Mouse (Mus musculus) CH12.LX (cell line): ENCODE measurements around the gene St5. TPM values are rescaled to one million over a fixed set of nuclear protein-coding genes. Genes with fewer than 3 reads are reported as not detected.

Source experiments
- DNase-seq: peaks from one replicate; pipeline ENCODE4 v3.0.0-alpha.2; 2013; ENCODE audit errors: extremely low read depth
- H3K27ac ChIP-seq: 2 replicates; pipeline ENCODE4 v1.5.1; 2012; ENCODE audit warnings: low read depth, mild to moderate bottlenecking, control low read depth, moderate library complexity; ENCODE audit not compliant: insufficient read depth
- H3K27me3 ChIP-seq: replicated peaks from 2 replicates; pipeline ENCODE3; 2012; ENCODE audit warnings: inconsistent platforms
- H3K36me3 ChIP-seq, 2 experiments: replicated peaks in 1 of 2; 2 replicates each; pipeline versions ENCODE3 to v1.6.1; 2012; ENCODE audit warnings: inconsistent platforms in 1 of 2, low read length in 1 of 2, mild to moderate bottlenecking in 1 of 2, mixed read lengths in 1 of 2, moderate library complexity in 1 of 2; ENCODE audit not compliant: control insufficient read depth in 1 of 2, insufficient read depth in 1 of 2
- H3K4me1 ChIP-seq, 2 experiments: 2 replicates each; pipeline ENCODE4 v1.6.1; 2012; ENCODE audit warnings: inconsistent platforms in 1 of 2, moderate library complexity in 1 of 2; ENCODE audit not compliant: insufficient read depth in 2 of 2, control insufficient read depth in 1 of 2
- H3K4me2 ChIP-seq: 2 replicates; pipeline ENCODE4 v1.6.1; 2012; ENCODE audit warnings: low read depth, mild to moderate bottlenecking, control low read depth; ENCODE audit not compliant: poor library complexity, insufficient read depth, severe bottlenecking
- H3K4me3 ChIP-seq, 3 experiments: fragments of 150-350 bp in 1 of 3; sonication (generic) in 1 of 3; replicated peaks in 1 of 3; 2 replicates each; pipeline versions ENCODE3 to v1.5.1; 2011 to 2012; ENCODE audit warnings: low read depth in 2 of 3, low read length in 2 of 3, mild to moderate bottlenecking in 2 of 3, moderate library complexity in 2 of 3, control low read depth in 1 of 3, improper control_type of control experiment in 1 of 3, inconsistent platforms in 1 of 3, mixed read lengths in 1 of 3; ENCODE audit not compliant: poor library complexity in 1 of 3
- H3K79me2 ChIP-seq: replicated peaks from 2 replicates; pipeline ENCODE4 v1.6.1; 2012; ENCODE audit warnings: mild to moderate bottlenecking, moderate library complexity; ENCODE audit not compliant: control insufficient read depth, poor library complexity, insufficient read depth, severe bottlenecking; ENCODE audit errors: extremely low read depth
- H3K9ac ChIP-seq: 2 replicates; pipeline ENCODE4 v1.6.1; 2012; ENCODE audit warnings: low read depth, mild to moderate bottlenecking, control low read depth, moderate library complexity; ENCODE audit not compliant: insufficient read depth
- H3K9me3 ChIP-seq: replicated peaks from 2 replicates; pipeline ENCODE3; 2012; ENCODE audit warnings: low read length, inconsistent platforms, mixed read lengths
- CHD1 ChIP-seq: IDR thresholded peaks from 2 replicates; pipeline ENCODE4 v1.6.1; 2012; ENCODE audit warnings: low read depth, low read length, improper control_type of control experiment, inconsistent platforms
- CHD2 ChIP-seq: IDR thresholded peaks from 2 replicates; pipeline ENCODE4 v1.6.1; 2011; ENCODE audit warnings: low read length, improper control_type of control experiment
- CTCF ChIP-seq, 2 experiments: IDR thresholded peaks in 1 of 2; conservative IDR thresholded peaks in 1 of 2; 2 replicates each; pipeline ENCODE4 v1.5.1; 2011 to 2012; ENCODE audit warnings: low read depth in 2 of 2, low read length in 2 of 2, improper control_type of control experiment in 1 of 2, inconsistent platforms in 1 of 2, mild to moderate bottlenecking in 1 of 2, moderate library complexity in 1 of 2
- ELF1 ChIP-seq: IDR thresholded peaks from 2 replicates; pipeline ENCODE4 v1.6.1; 2014; ENCODE audit warnings: low read depth, mild to moderate bottlenecking, inconsistent platforms, low read length, improper control_type of control experiment
- EP300 ChIP-seq: IDR thresholded peaks from 2 replicates; pipeline ENCODE4 v1.6.1; 2011; ENCODE audit warnings: low read length, improper control_type of control experiment
- ETS1 ChIP-seq: conservative IDR thresholded peaks from 2 replicates; pipeline ENCODE4 v1.6.1; 2012; ENCODE audit warnings: low read depth, mild to moderate bottlenecking, inconsistent platforms, low read length, improper control_type of control experiment, moderate library complexity
- GABPA ChIP-seq: IDR thresholded peaks from 2 replicates; pipeline ENCODE4 v1.6.1; 2012; ENCODE audit warnings: low read depth, low read length, improper control_type of control experiment, inconsistent platforms; ENCODE audit not compliant: insufficient replicate concordance
- HCFC1 ChIP-seq: IDR thresholded peaks from 2 replicates; pipeline ENCODE4 v1.6.1; 2012; ENCODE audit warnings: low read depth, mild to moderate bottlenecking, inconsistent platforms, low read length, improper control_type of control experiment
- IRF4 ChIP-seq: IDR thresholded peaks from 2 replicates; pipeline ENCODE4 v1.6.1; 2014; ENCODE audit warnings: low read depth, mild to moderate bottlenecking, inconsistent platforms, low read length, improper control_type of control experiment
- JUN ChIP-seq: IDR thresholded peaks from 2 replicates; pipeline ENCODE4 v1.6.1; 2011; ENCODE audit warnings: low read depth, mild to moderate bottlenecking, low read length, improper control_type of control experiment, moderate library complexity; ENCODE audit not compliant: insufficient read depth
- JUND ChIP-seq: conservative IDR thresholded peaks from 2 replicates; pipeline ENCODE4 v1.6.1; 2011; ENCODE audit warnings: low read depth, low read length, improper control_type of control experiment
- KAT2A ChIP-seq: IDR thresholded peaks from 2 replicates; pipeline ENCODE4 v1.6.1; 2012; ENCODE audit warnings: low read length, improper control_type of control experiment, inconsistent platforms; ENCODE audit not compliant: insufficient replicate concordance
- MAFK ChIP-seq: IDR thresholded peaks from 2 replicates; pipeline ENCODE4 v1.6.1; 2011; ENCODE audit warnings: low read length, improper control_type of control experiment; ENCODE audit not compliant: insufficient replicate concordance
- MAX ChIP-seq: IDR thresholded peaks from 2 replicates; pipeline ENCODE4 v1.6.1; 2011; ENCODE audit warnings: low read length, improper control_type of control experiment
- MAZ ChIP-seq: IDR thresholded peaks from 2 replicates; pipeline ENCODE4 v1.6.1; 2012; ENCODE audit warnings: low read depth, mild to moderate bottlenecking, inconsistent platforms, low read length, improper control_type of control experiment, moderate library complexity
- MEF2A ChIP-seq: IDR thresholded peaks from 2 replicates; pipeline ENCODE4 v1.6.1; 2014; ENCODE audit warnings: low read depth, mild to moderate bottlenecking, inconsistent platforms, low read length, improper control_type of control experiment, borderline replicate concordance
- MXI1 ChIP-seq: IDR thresholded peaks from 2 replicates; pipeline ENCODE4 v1.6.1; 2011; ENCODE audit warnings: mild to moderate bottlenecking, low read depth, low read length, improper control_type of control experiment
- MYC ChIP-seq: IDR thresholded peaks from 2 replicates; pipeline ENCODE4 v1.6.1; 2011; ENCODE audit warnings: low read depth, mild to moderate bottlenecking, improper control_type of control experiment, low read length
- NELFE ChIP-seq: IDR thresholded peaks from 2 replicates; pipeline ENCODE4 v1.6.1; 2011; ENCODE audit warnings: low read depth, low read length, improper control_type of control experiment
- POLR2A ChIP-seq: IDR thresholded peaks from 2 replicates; pipeline ENCODE4 v1.6.1; 2011; ENCODE audit warnings: low read depth, mild to moderate bottlenecking, improper control_type of control experiment, low read length
- POLR2AphosphoS2 ChIP-seq: IDR thresholded peaks from 2 replicates; pipeline ENCODE4 v1.6.1; 2011; ENCODE audit warnings: low read depth, low read length, improper control_type of control experiment
- RAD21 ChIP-seq: IDR thresholded peaks from 2 replicates; pipeline ENCODE4 v1.6.1; 2011; ENCODE audit warnings: low read depth, mild to moderate bottlenecking, low read length, improper control_type of control experiment, moderate library complexity
- RCOR1 ChIP-seq: conservative IDR thresholded peaks from 2 replicates; pipeline ENCODE4 v1.6.1; 2012; ENCODE audit warnings: low read depth, mild to moderate bottlenecking, inconsistent platforms, low read length, improper control_type of control experiment
- SIN3A ChIP-seq: IDR thresholded peaks from 2 replicates; pipeline ENCODE4 v1.6.1; 2012; ENCODE audit warnings: low read length, improper control_type of control experiment, inconsistent platforms
- SMC3 ChIP-seq: IDR thresholded peaks from 2 replicates; pipeline ENCODE4 v1.6.1; 2011; ENCODE audit warnings: low read depth, low read length, improper control_type of control experiment
- TBP ChIP-seq: conservative IDR thresholded peaks from 2 replicates; pipeline ENCODE4 v1.6.1; 2011; ENCODE audit warnings: low read depth, low read length, improper control_type of control experiment
- TCF12 ChIP-seq: IDR thresholded peaks from 2 replicates; pipeline ENCODE4 v1.6.1; 2014; ENCODE audit warnings: low read depth, mild to moderate bottlenecking, inconsistent platforms, low read length, improper control_type of control experiment
- UBTF ChIP-seq: IDR thresholded peaks from 2 replicates; pipeline ENCODE4 v1.6.1; 2012; ENCODE audit warnings: low read depth, mild to moderate bottlenecking, inconsistent platforms, low read length, improper control_type of control experiment, moderate library complexity
- USF1 ChIP-seq: IDR thresholded peaks from 2 replicates; pipeline ENCODE4 v1.6.1; 2014; ENCODE audit warnings: low read depth, mild to moderate bottlenecking, inconsistent platforms, low read length, improper control_type of control experiment
- USF2 ChIP-seq: conservative IDR thresholded peaks from 2 replicates; pipeline ENCODE4 v1.6.1; 2011; ENCODE audit warnings: low read depth, low read length, improper control_type of control experiment
- ZC3H11A ChIP-seq: IDR thresholded peaks from 2 replicates; pipeline ENCODE4 v1.6.1; 2012; ENCODE audit warnings: low read depth, mild to moderate bottlenecking, inconsistent platforms, low read length, improper control_type of control experiment
- ZNF384 ChIP-seq: IDR thresholded peaks from 2 replicates; pipeline ENCODE4 v1.6.1; 2012; ENCODE audit warnings: low read depth, low read length, improper control_type of control experiment, inconsistent platforms
- dilution Hi-C: fragments of 300-500 bp; cut with MboI; formaldehyde crosslinking; loops from 2 replicates; pipeline ENCODE4 v1.14.3; 2020; ENCODE audit warnings: low sequenced_read_pairs; ENCODE audit not compliant: extremely low pct_unique_long_range_greater_than_20kb, extremely low pct_ligation_motif_present
- in situ Hi-C: fragments of 300-500 bp; cut with MboI; formaldehyde crosslinking; loops from 3 replicates; pipeline ENCODE4 v1.14.3; 2019; ENCODE audit warnings: low sequenced_read_pairs, low pct_ligation_motif_present, low pct_unique_long_range_greater_than_20kb, mixed read lengths
- polyA plus RNA-seq: library from polyadenylated mRNA; unstranded; fragments of >175 nt; gene quantifications from 2 replicates; pipeline ENCODE4 v1.2.1, GENCODE M21; 2012; ENCODE audit warnings: low read depth; ENCODE audit not compliant: insufficient read length
- total RNA-seq, 2 experiments: library from RNA; depleted of rRNA; stranded (reverse); fragments of 300-350 nt in 1 of 2; fragments of >200 nt in 1 of 2; gene quantifications; 2 replicates each; pipeline ENCODE4 v1.2.3; 2012 to 2014

The St5 gene
- total and polyA plus RNA-seq, 3 experiments: 1.3 to 3.4 (median 1.6) TPM

- no peaks in the 10 kb centered on the region for H3K27me3 ChIP-seq
- H3K36me3 ChIP-seq: peaks cover 52 to 81% of the 10 kb centered on the region in 2 experiments
- peaks cover 33% of the 10 kb centered on the region for H3K79me2 ChIP-seq
- dilution Hi-C loops (no loop called here), in situ Hi-C loops (loop anchor here (10.0 kb wide), 1 partner anchor 180 kb away; the partner anchor contains the start of genes Akip1 and St5)
- no peak overlapping the region for H3K27ac ChIP-seq
- no peak overlapping the region for H3K4me2 ChIP-seq
- peaks cover 0 to 41% of the 10 kb centered on the region in 2 experiments; a peak in 2 of 4 replicates for H3K4me1 ChIP-seq
- no peak overlapping the region for H3K4me3 ChIP-seq
- no peak for DNase-seq
- H3K9ac ChIP-seq: no peak overlapping the region
- H3K9me3 ChIP-seq: no peaks in the 10 kb centered on the region
- TF ChIP-seq JUND: no peak
- peak; percentile 28; the same call in 1 of the 2 replicates for TF ChIP-seq POLR2A
These were observed 179.0 kb downstream of the St5 start for GRCm38 (mm10) chr7:109524442-109524744.

- no peaks in the 10 kb centered on the region for H3K27me3 ChIP-seq
- H3K36me3 ChIP-seq: peaks cover 52 to 81% of the 10 kb centered on the region in 2 experiments
- DNase-seq: no peak
- H3K4me1 ChIP-seq: peaks cover 0 to 40% of the 10 kb centered on the region in 2 experiments; a peak in 2 of 4 replicates
- in situ Hi-C loops (loop anchor here (10.0 kb wide), 1 partner anchor 181 kb away; the partner anchor contains the start of genes Akip1 and St5), dilution Hi-C loops (no loop called here)
- H3K9me3 ChIP-seq: no peaks in the 10 kb centered on the region
- H3K9ac ChIP-seq: no peak overlapping the region
- H3K4me3 ChIP-seq: no peak overlapping the region
- no peak overlapping the region for H3K4me2 ChIP-seq
- H3K79me2 ChIP-seq: peaks cover 36% of the 10 kb centered on the region
- no peak overlapping the region; the same call in 1 of the 2 replicates for H3K27ac ChIP-seq
- TF ChIP-seq CHD2: peak; percentile 25
- no peak for TF ChIP-seq GABPA
- no peak for TF ChIP-seq UBTF
- TF ChIP-seq NELFE: peak; percentile 46; the same call in 1 of the 2 replicates
- no peak for TF ChIP-seq MAFK
- TF ChIP-seq USF2: no peak
- no peak for TF ChIP-seq HCFC1
- no peak for TF ChIP-seq JUN
- TF ChIP-seq JUND: no peak
- TF ChIP-seq MEF2A: no peak
- TF ChIP-seq MXI1: peak; percentile 28; the same call in 1 of the 2 replicates
- TF ChIP-seq POLR2A: peak; percentile 54
- TF ChIP-seq MYC: no peak; the same call in 1 of the 2 replicates
- TF ChIP-seq POLR2AphosphoS2: peak; percentile 98
- no peak for TF ChIP-seq RAD21
- no peak for TF ChIP-seq ELF1
- no peak for TF ChIP-seq MAX
- no peak; the same call in 1 of the 2 replicates for TF ChIP-seq ETS1
- TF ChIP-seq TBP: no peak
- TF ChIP-seq ZC3H11A: no peak
- 0 out of 2 replicates have a peak, but pooled peaks have one; percentile 60 for TF ChIP-seq RCOR1
- TF ChIP-seq KAT2A: no peak
- no peak for TF ChIP-seq EP300
- TF ChIP-seq CTCF (conservative IDR thresholded peaks at IDR 0.05 in 1 of 2, IDR thresholded peaks at IDR 0.05 in 1 of 2; ENCODE audit: low read depth in 2 of 2, low read length in 2 of 2): no peak
- TF ChIP-seq SMC3: peak; percentile 1; the same call in 1 of the 2 replicates
- TF ChIP-seq CHD1: no peak
- no peak for TF ChIP-seq MAZ
- no peak for TF ChIP-seq IRF4
- no peak; the same call in 1 of the 2 replicates for TF ChIP-seq SIN3A
- TF ChIP-seq USF1: no peak
- TF ChIP-seq TCF12: no peak
- no peak for TF ChIP-seq ZNF384
These were observed 179.5 kb downstream of the St5 start for GRCm38 (mm10) chr7:109523741-109524441.
